Mouse (Mus musculus) brown adipose tissue, adult 24 weeks (tissue): ENCODE data around the gene Gm21671. TPM values are rescaled to one million over a fixed set of nuclear protein-coding genes. Genes with fewer than 3 reads are reported as not detected.
"Not testable (repeated sequence)": the region's sequence is repeated elsewhere in the genome, so short reads cannot be mapped to it uniquely, and the experiment has no call there.

Experiments
- H3K27ac ChIP-seq: fragments of 200-500 bp; replicated peaks from 2 replicates; pipeline ENCODE4 v1.5.1; 2012; ENCODE audit warnings: low read depth, mild to moderate bottlenecking, low read length
- H3K4me1 ChIP-seq: fragments of 200-500 bp; 2 replicates; pipeline ENCODE4 v1.6.1; 2012; ENCODE audit warnings: low read length, mixed read lengths; ENCODE audit not compliant: control insufficient read depth, insufficient read depth, insufficient read length
- H3K4me3 ChIP-seq: fragments of 200-500 bp; 2 replicates; pipeline ENCODE4 v1.5.1; 2012; ENCODE audit warnings: low read depth, mild to moderate bottlenecking, low read length, moderate library complexity; ENCODE audit not compliant: insufficient read depth
- polyA plus RNA-seq: library from polyadenylated mRNA; stranded (reverse); fragments of >200 nt; gene quantifications from 2 replicates; pipeline ENCODE4 v1.2.4, GENCODE M21; 2012; ENCODE audit not compliant: missing spikeins, insufficient read depth, insufficient read length

Gene Gm21671
- not detected in 2 replicates for polyA plus RNA-seq

DNA sequence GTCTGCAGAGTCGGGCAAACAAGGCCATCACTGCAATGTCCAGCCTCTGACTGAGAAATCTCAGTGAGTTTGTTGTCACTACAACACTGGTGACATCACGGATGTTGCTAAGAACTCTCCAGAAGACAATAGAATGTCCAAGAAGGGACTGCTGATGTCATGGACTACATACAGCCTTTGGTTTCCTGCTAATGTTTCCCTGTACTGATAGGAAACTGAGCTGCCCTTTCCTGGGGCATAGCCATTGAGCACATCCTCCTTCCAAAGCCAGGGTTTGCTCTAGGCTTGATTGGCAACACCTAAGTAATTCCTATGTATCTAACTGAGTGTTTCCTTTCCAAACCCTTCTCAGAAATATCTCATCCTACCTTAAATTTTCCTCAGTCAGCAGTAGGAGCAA is at the start of gene Gm21671:
Gm21671 (minus strand) TSS at position 101 of the 400 bp plus-strand sequence.
- not testable (repeated sequence) for H3K27ac ChIP-seq, H3K4me3 ChIP-seq, H3K4me1 ChIP-seq

DNA sequence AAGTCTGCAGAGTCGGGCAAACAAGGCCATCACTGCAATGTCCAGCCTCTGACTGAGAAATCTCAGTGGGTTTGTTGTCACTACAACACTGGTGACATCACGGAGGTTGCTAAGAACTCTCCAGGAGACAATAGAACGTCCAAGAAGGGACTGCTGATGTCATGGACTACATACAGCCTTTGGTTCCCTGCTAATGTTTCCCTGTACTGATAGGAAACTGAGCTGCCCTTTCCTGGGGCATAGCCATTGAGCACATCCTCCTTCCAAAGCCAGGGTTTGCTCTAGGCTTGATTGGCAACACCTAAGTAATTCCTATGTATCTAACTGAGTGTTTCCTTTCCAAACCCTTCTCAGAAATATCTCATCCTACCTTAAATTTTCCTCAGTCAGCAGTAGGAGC is 34.3 kb upstream of the Gm21671 start, which contains the start of gene Gm21698:
Gm21698 (minus strand) TSS at position 101 of the 400 bp plus-strand sequence.
- H3K4me3 ChIP-seq, H3K4me1 ChIP-seq, H3K27ac ChIP-seq: not testable (repeated sequence)

DNA sequence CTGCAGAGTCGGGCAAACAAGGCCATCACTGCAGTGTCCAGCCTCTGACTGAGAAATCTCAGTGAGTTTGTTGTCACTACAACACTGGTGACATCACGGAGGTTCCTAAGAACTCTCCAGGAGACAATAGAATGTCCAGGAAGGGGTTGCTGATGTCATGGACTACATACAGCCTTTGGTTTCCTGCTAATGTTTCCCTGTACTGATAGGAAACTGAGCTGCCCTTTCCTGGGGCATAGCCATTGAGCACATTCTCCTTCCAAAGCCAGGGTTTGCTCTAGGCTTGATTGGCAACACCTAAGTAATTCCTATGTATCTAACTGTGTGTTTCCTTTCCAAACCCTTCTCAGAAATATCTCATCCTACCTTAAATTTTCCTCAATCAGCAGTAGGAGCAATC is 18.3 kb upstream of the Gm21671 start, which contains the start of gene Gm21680:
Gm21680 (minus strand) TSS at position 101 of the 400 bp plus-strand sequence.
- H3K27ac ChIP-seq, H3K4me3 ChIP-seq, H3K4me1 ChIP-seq: not testable (repeated sequence)

DNA sequence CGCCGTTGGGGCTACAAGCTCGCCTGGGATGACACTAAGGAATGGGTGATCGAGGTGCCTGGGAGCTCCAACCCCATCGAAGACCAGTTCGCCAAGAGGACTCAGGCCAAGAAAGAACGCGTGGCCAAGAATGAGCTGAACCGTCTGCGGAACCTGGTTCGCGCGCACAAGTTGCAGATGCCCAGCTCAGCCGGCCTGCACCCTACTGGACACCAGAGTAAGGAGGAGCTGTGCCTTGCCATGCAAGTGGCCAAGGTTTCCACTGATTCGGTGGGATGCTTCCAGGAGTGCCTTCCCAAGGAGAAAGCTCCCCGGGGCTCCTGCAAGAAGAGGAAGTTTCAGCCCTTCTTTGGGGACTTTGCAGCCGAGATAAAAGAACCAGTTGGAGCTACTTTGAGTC is 2.8 kb upstream of the Gm21671 start:
- not testable (repeated sequence) for H3K27ac ChIP-seq, H3K4me1 ChIP-seq, H3K4me3 ChIP-seq

DNA sequence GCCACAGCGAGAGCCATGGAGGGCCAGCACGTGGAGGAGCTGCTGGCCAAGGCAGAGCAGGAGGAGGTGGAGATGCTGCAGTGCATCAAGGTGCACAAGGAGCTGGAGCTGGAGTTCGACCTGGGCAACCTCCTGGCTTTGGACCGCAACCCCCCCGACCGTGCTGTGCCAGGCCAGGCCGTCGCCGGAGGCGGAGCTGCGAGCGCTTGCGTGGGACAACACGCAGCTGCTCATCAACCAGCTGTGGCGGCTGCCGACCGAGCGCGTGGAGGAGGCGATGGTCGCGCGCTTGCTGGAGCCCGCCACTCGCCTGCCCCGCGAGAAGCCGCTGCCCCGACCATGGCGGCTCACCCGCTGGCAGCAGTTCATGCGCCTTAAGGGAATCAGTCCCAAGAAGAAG is 2.4 kb upstream of the Gm21671 start:
- not testable (repeated sequence) for H3K27ac ChIP-seq, H3K4me3 ChIP-seq, H3K4me1 ChIP-seq

DNA sequence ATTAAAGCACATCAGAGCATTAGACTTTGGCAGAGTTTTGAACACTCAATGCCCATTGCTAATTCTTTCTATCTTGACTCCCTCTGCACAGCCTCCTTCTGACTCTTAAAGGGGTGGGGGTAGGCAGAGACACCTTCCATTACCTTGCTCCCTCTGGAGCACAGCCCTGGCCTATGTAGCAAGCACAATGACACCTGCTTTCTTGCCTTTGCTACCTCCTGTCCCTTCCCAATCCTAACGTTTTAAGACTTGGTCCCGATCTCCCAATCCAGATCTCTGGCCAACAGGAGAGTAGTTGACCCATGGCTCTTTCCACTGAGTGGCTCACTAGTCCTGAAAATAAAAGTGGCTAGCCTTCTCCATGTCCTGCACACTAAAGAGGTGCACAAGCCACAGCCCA is 8.8 kb downstream of the Gm21671 start:
- not testable (repeated sequence) for H3K27ac ChIP-seq, H3K4me1 ChIP-seq

DNA sequence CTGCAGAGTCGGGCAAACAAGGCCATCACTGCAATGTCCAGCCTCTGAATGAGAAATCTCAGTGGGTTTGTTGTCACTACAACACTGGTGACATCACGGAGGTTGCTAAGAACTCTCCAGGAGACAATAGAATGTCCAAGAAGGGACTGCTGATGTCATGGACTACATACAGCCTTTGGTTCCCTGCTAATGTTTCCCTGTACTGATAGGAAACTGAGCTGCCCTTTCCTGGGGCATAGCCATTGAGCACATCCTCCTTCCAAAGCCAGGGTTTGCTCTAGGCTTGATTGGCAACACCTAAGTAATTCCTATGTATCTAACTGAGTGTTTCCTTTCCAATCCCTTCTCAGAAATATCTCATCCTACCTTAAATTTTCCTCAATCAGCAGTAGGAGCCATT is 11.9 kb downstream of the Gm21671 start, which contains the start of gene Gm21663:
Gm21663 (minus strand) TSS at position 101 of the 400 bp plus-strand sequence.
- not testable (repeated sequence) for H3K4me1 ChIP-seq, H3K4me3 ChIP-seq

More for the DNA sequence above, 8.8 kb downstream of the Gm21671 start:
- H3K4me3 ChIP-seq = not testable (repeated sequence)

More for the DNA sequence above, 11.9 kb downstream of the Gm21671 start, which contains the start of gene Gm21663:
- H3K27ac ChIP-seq = not testable (repeated sequence)

Other genes starting within 250 kb of the Gm21671 start
- gene Xrcc2, start 248.6 kb downstream of the Gm21671 start, polyA plus RNA-seq = 3.0 and 3.3 TPM in 2 replicates
- 0.52 and 2.0 TPM in 2 replicates for gene Actr3b, start 194.4 kb downstream of the Gm21671 start, polyA plus RNA-seq
- gene Gm21663, start 12.0 kb downstream of the Gm21671 start, polyA plus RNA-seq = not detected in 2 replicates
- gene Gm21680, start 18.2 kb upstream of the Gm21671 start, polyA plus RNA-seq = not detected in 2 replicates
- not detected in 2 replicates for gene Gm21698, start 34.2 kb upstream of the Gm21671 start, polyA plus RNA-seq
- gene Gm1979, start 50.4 kb upstream of the Gm21671 start, polyA plus RNA-seq = not detected in 2 replicates
- gene Gm5862, start 68.5 kb upstream of the Gm21671 start, polyA plus RNA-seq = not detected in 2 replicates
- gene Speer4a, start 85.1 kb upstream of the Gm21671 start, polyA plus RNA-seq = not detected in 2 replicates
- not detected in 2 replicates for gene Gm7347, start 104.2 kb upstream of the Gm21671 start, polyA plus RNA-seq
- not detected in 2 replicates for gene Gm10471, start 134.9 kb upstream of the Gm21671 start, polyA plus RNA-seq
- not detected in 2 replicates for gene 5031410I06Rik, start 150.9 kb upstream of the Gm21671 start, polyA plus RNA-seq
- not detected in 2 replicates for gene Gm10220, start 167.0 kb upstream of the Gm21671 start, polyA plus RNA-seq